Mouse (Mus musculus) left cerebral cortex, postnatal 25 days (tissue): ENCODE measurements around the gene Ube2cbp. TPM values are rescaled to one million over a fixed set of nuclear protein-coding genes. Genes with fewer than 3 reads are reported as not detected.

Source experiments
- DNase-seq, 2 experiments: peaks; one replicate each; pipeline ENCODE4 v3.0.0; 2022; ENCODE audit warnings: low spot score in 2 of 2, mixed read lengths in 1 of 2
- intact Hi-C: fragments of 180-260 bp; cut with DNase I; formaldehyde crosslinking; loops from one replicate; pipeline ENCODE4 v1.15.1; 2025
- total RNA-seq, 2 experiments: library from RNA; stranded (reverse); gene quantifications; 2 replicates each; pipeline ENCODE4 v1.2.3; 2021

The Ube2cbp gene
- total RNA-seq, 2 experiments from 2014 or later: 3.8 to 4.3 TPM

- no peak for DNase-seq
- intact Hi-C loops: no loop called here
These were observed 129.2 kb downstream of the Ube2cbp start for GRCm38 (mm10) chr9:86335588-86335987.

- no peak for DNase-seq
- intact Hi-C loops: no loop called here
These were observed 130.4 kb downstream of the Ube2cbp start for GRCm38 (mm10) chr9:86334357-86334756.

- intact Hi-C loops: no loop called here
- DNase-seq: no peak
These were observed 134.2 kb downstream of the Ube2cbp start for GRCm38 (mm10) chr9:86330591-86330990.

GRCm38 (mm10) chr9:86328270-86328669 lies 136.5 kb downstream of the Ube2cbp start:
- DNase-seq: peak in 1 of 2 experiments; percentile 32
- intact Hi-C loops: no loop called here

GRCm38 (mm10) chr9:86327341-86327740 lies 137.4 kb downstream of the Ube2cbp start:
- intact Hi-C loops: no loop called here
- no peak for DNase-seq

GRCm38 (mm10) chr9:86324772-86325171 lies 140.0 kb downstream of the Ube2cbp start:
- intact Hi-C loops: no loop called here
- DNase-seq: no peak

GRCm38 (mm10) chr9:86319516-86320140 lies 145.1 kb downstream of the Ube2cbp start:
- intact Hi-C loops: no loop called here
- no peak for DNase-seq

GRCm38 (mm10) chr9:86315700-86316099 lies 149.1 kb downstream of the Ube2cbp start:
- DNase-seq: no peak
- intact Hi-C loops: no loop called here

GRCm38 (mm10) chr9:86308616-86309015 lies 156.1 kb downstream of the Ube2cbp start:
- intact Hi-C loops: no loop called here

GRCm38 (mm10) chr9:86306556-86306955 lies 158.2 kb downstream of the Ube2cbp start:
- no peak for DNase-seq
- intact Hi-C loops: no loop called here

More at GRCm38 (mm10) chr9:86308616-86309015, 156.1 kb downstream of the Ube2cbp start:
- no peak for DNase-seq

GRCm38 (mm10) chr9:86301407-86301806 lies 163.3 kb downstream of the Ube2cbp start:
- intact Hi-C loops: no loop called here
- no peak for DNase-seq

GRCm38 (mm10) chr9:86298596-86298995 lies 166.2 kb downstream of the Ube2cbp start:
- no peak for DNase-seq
- intact Hi-C loops: no loop called here

GRCm38 (mm10) chr9:86298131-86298530 lies 166.6 kb downstream of the Ube2cbp start:
- no peak for DNase-seq
- intact Hi-C loops: no loop called here

- intact Hi-C loops: no loop called here
- DNase-seq: no peak
These were observed 167.8 kb downstream of the Ube2cbp start for GRCm38 (mm10) chr9:86296683-86297638.

GRCm38 (mm10) chr9:86287570-86287954 lies 177.2 kb downstream of the Ube2cbp start:
- intact Hi-C loops: no loop called here
- DNase-seq: no peak

GRCm38 (mm10) chr9:86286830-86287569 lies 177.8 kb downstream of the Ube2cbp start:
- peak in 1 of 2 experiments; percentile 37 for DNase-seq
- intact Hi-C loops: no loop called here

GRCm38 (mm10) chr9:86282555-86282954 lies 182.2 kb downstream of the Ube2cbp start:
- no peak for DNase-seq
- intact Hi-C loops: no loop called here

GRCm38 (mm10) chr9:86281147-86281467 lies 183.6 kb downstream of the Ube2cbp start:
- intact Hi-C loops: no loop called here
- peak in 1 of 2 experiments; percentile 22 for DNase-seq

- intact Hi-C loops: no loop called here
- no peak for DNase-seq
These were observed 184.1 kb downstream of the Ube2cbp start for GRCm38 (mm10) chr9:86280461-86281146.

- intact Hi-C loops: no loop called here
- no peak for DNase-seq
These were observed 195.2 kb downstream of the Ube2cbp start for GRCm38 (mm10) chr9:86269541-86269940.
